Mouse (Mus musculus): ENCODE results near the gene Kcnj10. TPM values are rescaled to one million over a fixed set of nuclear protein-coding genes. Genes with fewer than 3 reads are reported as not detected.

Kcnj10 gene
- total RNA-seq (2021), result under 1 TPM; 0.05 to 0.17 TPM
- long read RNA-seq, experiment 1, result 0 reads
- long read RNA-seq, experiment 2, result 0 reads

DNA sequence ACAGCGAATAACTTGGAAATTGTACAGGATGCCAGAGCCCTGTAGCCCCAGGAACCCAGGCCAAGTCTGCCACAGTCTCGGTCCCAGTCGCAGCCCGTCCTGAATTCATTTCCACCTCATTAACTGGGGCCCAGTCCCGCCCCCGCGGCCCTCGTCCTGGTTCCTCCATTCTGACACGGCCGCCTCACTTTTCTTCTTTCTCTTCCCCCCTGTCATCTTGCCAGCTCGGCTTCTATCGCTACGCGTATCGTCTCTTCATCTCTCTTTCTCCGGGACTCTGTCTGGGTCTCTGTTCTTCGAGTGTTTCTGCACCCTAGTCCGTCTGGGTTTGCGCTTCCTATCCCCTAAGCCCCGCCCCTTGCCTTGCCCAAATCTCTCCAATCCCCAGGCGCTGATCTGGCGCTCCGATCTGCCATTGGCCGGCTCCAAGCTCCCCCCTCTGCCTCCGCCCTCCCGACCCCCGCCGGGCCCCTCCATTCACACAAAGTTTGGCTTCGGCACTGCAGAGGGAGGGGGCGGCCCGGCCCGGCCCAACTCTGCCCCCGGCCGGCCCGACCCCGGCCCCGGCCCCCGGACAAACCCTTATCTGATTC lies at the start of gene Kcnj10:
Gene Kcnj10, plus strand, starts transcription at position 482 of the 593 bp plus-strand sequence.
- peak; percentile 59 for DNase-seq (ENCODE audit: low spot score)

DNA sequence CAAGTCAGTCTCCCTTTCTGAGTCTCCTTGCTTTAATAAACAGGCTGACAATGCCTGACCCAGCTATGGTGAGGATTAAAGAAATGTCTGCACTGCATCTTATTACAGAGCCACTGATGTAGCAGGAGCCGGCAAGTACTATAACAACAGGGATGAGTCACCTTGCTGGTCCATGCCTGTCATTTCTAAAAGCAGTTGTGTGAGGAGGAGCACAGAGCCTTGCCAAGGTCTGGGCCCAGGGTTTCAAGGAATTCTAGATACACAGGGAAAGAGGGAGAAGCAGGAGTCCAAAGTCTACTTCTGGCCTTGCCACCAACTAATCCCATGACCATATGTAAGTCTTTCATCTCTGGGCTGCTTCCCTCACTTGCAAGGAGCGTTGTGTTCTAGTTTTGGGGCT lies 48.1 kb upstream of the Kcnj10 start:
- DNase-seq (ENCODE audit: low spot score), result no peak

DNA sequence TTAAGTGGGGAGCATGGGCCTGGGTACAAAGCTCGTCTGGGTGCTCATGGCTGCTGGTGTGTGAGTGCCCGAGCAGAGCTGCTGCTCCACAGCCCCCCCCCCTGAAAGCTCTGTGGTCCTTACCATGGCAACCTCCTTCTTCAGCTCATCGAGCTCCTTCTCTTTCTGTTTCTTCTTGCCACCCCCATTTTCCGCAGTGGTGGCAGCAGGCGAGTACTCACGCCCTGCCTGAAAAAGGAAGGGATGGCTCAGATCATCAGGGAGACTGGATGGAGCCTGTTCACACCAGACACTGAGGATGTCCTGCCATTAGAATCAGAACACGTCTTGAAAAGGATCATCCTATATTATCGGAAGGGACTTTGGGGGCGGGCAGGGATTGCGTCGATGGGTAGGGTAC lies 47.6 kb upstream of the Kcnj10 start:
- no peak for DNase-seq (ENCODE audit: low spot score)

DNA sequence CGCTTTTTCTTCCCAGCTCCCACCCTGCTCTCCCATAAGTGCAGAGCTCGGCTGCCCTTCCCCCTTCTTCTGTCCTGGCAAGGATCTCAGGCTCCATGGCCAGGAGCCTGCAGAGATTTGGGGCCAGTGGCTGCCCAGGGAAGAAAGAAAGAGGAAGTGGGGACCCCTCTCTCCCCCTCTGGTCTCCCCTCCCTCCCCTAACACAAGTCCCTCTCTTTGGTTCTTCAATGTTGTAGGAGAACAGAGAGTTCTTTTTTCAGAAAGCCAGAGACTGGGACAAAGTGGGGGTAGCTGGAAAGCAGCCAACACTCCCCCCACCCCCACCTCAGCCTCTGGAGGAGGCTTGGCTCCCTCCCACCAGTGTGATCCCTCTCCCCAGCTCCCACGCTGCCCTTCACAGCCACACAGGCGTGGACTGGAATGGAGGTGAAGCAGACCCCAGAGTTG lies 45.2 kb upstream of the Kcnj10 start:
- DNase-seq (ENCODE audit: low spot score), result no peak

DNA sequence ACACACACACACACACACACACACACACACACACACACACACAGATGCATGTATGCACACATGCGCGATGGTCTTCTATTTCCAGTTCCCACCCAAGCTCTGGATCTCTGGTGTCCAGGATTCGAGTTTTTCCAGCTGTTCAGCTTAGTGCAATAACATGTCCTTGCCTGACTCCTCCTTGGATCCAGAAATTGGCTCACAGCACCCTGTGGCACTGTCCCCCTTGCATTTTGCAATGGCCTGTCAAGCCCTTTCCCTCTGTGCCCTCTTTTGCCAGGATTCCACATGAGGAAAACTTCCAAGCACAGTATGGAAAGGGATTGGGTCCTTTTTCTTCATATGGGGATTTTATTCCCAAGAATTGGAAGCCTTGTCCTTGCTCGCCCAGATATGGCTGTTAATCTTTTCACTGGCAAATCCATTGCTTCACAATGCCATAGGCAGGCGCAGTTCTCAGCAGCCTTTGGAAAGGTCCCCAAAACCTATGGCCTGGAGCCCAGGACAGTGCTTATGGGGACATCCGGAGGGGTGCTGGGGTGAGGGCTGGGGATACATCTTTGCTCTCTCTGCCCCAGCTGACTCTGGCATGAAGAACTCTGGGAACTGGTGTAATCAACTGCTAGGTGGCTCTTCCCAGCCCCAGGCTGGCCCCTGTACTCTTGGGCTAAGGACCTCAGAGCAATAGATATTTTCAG lies 44.0 kb upstream of the Kcnj10 start:
- peak; percentile 76 for DNase-seq (ENCODE audit: low spot score)

DNA sequence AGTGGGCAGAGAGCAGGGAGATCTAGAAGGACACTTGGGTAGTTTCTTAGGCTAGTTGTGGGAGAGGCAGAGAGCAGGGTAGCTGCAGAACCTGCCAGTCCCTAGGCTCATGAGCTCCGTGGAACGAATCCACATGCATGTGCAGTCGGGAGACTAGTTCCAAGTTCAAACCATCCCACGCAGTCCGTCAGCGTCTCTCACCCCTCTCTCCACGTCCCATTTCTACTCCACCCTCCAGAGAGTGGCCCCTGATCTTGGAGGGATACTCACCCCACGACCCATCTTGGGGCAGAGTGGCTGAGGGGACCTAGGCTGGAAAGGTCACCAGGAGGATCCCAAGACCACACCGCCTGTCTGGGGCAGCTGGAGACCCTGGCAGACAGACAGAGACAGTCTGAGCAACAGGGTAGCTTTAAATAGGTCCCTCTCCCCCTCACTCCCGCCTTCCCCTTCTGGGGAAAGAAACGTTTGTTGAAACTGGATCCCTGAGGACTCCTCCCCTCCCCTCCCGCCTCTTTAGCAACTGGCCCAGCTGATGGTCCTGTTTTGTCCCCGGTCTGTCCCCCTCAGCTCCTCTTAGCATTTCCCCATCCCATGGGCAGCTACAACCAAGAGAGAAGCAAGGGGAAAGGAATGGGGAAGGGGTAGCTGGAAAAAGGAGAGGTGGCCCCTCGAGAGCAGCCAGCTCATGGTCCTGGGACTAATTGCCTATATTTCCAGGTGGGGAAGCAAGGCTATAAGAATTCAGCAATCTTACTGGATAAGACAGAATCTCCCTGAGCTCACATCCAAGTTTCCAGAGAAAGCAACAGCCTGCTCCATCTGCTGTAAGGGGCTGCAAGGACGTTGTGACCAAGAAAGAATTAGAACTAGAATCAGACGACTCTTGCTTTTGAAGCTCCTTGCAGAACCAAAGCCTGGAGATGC lies 43.1 kb upstream of the Kcnj10 start, which contains the start of gene Atp1a2:
Gene Atp1a2, minus strand, starts transcription at position 454 of the 927 bp plus-strand sequence.
- peak; percentile 89 for DNase-seq (ENCODE audit: low spot score)

DNA sequence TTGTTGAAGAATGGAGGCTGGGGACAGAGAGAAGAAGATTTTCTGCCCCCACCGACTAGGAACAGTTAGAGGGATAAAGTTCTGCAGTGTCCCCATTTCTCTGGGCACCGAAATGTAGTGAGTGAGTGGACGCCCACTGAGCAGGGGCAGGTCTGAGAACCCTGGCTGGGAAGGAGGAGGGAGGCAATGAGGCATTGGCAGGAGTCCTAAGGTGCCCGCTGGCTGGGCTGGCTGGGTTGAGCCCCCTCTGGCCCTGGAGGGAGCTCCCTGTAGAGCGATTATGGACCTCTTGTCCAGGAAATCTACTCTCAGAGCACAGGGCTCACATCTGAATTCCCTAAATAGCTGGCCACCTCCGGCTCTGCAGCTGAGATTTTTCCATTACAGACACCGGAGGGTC lies 41.5 kb upstream of the Kcnj10 start:
- DNase-seq (ENCODE audit: low spot score), result no peak

DNA sequence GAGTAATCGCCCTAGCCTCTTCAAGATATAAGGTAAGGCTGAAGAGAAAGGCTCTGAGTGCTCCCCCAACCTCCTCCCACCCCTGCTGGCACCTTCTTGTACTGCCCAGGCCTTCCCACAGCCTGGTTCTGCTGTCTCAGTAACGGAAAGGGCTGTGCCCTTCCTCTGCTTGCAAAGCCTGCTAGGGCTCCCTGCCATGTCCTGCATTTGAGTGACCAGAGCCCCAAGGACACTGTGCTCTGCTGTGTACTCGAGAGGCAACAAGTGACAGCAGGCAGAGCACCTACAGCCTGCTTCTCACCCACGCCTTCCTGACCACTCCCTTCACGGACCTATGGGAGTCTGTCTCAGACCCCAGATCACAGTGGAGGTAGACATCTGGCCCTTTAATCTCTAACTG lies 40.8 kb upstream of the Kcnj10 start:
- DNase-seq (ENCODE audit: low spot score), result peak; percentile 80

DNA sequence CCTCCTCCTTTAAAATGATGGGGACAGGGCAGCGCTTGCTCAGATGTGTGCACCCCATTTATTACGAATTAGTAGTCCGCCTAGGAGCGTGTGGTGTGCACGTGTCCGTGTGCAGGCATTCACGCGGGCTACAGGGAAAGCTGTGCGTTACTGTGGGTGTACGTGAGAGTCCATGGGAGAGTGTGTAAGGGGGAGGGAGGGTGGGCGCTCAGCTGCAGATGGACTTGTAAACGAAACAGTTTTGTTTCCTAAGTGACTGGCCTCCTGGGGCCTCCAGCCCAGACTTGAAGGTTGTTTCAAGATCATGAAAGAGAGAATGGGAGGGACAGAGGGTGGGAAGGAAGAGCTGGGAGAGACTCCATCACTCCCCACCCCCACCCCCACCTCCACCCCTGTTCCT lies 39.8 kb upstream of the Kcnj10 start:
- DNase-seq (ENCODE audit: low spot score), result no peak

DNA sequence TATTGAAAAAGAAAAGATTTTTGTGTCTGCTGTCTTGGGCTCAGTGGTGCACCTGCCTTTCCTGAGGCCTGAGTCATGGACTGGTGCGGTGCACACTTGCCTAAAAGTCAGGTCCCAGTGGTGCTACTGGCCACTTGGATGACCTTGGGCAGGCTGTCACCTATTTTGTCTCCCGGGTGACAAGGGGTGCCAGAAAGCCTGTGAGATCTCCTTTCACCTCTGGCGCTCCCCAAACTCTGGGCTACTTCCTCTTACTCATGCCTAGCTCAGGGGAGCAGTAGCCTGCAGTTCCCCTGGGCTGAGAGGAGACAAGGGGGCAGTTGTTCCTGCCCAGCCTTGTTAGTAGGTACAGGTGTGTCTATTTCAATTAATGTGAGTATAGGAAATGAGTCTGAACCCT lies 38.7 kb upstream of the Kcnj10 start:
- DNase-seq (ENCODE audit: low spot score), result no peak

DNA sequence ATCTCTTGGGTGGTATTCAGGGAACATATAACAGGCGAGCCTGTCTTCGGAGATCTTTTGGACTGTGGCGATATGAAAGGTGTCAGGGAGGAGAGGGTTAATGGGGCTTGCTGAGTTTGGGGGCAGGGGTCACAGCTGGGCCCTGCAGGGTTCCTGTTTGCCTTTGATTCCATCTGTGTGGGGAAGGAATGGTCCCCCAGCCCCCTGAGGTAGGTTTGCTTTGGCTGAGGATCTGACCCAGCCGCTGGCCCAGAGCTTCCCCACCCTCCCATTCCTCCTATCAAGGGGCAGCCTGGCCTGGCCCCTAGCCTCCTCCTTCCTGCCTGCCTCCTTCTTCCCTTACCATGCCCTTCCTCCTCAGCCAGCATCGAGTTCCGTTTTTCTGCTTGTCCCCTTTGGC lies 38.2 kb upstream of the Kcnj10 start:
- no peak for DNase-seq (ENCODE audit: low spot score)

DNA sequence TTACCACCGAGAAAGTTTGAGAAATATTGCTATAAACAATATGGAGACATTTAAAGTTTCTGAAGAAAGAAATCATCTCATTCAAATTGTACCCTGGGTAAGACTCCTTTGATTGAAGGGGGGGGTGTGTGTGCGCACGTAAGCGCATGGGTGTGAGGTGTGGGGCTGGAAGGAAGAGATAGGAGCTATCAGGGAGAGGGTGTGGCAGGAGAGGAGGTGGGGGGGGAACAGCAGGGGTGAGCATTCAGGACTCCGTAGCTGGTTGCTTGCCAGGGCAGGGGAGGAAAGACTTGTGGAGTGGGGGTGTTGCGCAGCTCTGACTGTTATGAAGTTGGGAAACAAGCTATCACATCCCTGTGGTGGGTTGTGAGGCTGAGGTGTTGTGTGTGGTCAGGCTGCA lies 36.6 kb upstream of the Kcnj10 start:
- DNase-seq (ENCODE audit: low spot score), result no peak

DNA sequence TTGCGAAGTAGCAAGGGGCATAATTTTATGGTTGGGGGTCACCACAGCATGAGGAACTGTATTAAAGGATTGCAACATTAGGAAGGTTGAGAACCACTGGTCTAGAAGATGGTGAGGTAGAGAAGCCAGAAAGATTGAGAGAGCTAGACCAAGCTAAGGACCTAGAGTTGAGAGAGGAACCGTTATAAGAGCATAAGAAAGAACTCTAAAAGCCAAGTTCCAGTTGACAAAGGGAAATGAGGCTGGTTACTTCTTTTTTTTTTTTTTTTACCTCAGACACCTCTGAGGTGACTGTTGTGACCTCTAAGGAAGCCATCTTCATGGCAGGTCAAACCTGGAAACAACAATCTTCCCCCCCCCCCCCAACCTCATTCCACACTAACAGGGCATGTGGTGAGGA lies 35.9 kb upstream of the Kcnj10 start:
- DNase-seq (ENCODE audit: low spot score), result no peak

DNA sequence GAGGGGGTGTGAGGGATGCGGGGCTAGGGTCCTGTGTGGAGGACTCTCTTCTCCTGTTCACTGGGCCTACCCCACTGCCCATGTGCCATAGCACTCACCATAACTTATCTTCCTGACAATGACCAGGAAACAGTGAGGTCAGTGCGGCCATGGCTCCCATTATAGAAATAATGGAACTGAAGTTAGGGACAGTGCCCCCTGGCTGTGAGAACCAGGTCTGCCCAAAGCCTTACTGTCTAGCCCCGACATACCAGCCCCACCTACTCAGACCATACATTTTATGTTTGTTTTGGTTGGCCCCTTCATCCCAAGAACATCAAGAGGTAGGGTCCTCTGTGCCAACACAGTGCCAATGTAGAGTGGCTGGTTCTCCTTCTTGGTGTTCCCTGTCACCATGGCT lies 35.4 kb upstream of the Kcnj10 start:
- no peak for DNase-seq (ENCODE audit: low spot score)

DNA sequence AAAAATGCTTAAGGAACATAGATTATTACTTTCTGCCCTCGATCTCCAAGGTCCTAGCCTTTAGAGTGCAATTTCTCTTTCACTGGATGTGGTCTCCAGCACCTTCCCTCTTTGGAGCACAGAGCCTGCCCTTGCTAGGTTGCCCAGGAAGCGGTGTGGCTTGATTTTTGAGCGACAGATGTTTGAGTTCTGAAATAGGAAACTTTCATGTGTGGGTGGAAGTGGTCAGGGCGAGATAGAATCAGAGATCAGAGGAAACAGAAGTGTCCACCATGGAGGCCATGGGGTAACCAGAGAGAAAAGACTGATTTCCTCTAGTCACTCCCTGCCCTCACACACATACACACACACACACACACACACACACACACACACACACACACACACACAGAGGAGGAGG lies 34.8 kb upstream of the Kcnj10 start:
- DNase-seq (ENCODE audit: low spot score), result no peak

DNA sequence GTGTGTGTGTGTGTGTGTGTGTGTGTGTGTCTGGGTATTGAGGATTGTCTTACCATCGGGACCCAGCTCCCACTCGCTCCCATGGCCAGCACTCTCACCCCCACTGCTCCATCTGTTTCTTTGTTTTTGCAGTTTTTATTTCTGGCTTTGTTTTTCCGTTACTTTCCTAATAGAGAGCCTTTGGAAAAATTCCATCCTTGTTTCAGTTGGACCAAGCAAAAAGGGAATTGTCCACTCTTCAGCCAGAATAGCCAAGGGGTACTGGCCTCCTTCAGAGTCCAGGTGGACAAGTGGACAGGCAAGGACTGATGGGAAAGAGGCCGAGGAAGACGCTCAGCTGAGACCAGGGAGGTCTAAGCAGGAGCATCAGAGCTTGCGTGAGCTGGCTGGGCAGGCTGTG lies 34.1 kb upstream of the Kcnj10 start:
- no peak for DNase-seq (ENCODE audit: low spot score)

DNA sequence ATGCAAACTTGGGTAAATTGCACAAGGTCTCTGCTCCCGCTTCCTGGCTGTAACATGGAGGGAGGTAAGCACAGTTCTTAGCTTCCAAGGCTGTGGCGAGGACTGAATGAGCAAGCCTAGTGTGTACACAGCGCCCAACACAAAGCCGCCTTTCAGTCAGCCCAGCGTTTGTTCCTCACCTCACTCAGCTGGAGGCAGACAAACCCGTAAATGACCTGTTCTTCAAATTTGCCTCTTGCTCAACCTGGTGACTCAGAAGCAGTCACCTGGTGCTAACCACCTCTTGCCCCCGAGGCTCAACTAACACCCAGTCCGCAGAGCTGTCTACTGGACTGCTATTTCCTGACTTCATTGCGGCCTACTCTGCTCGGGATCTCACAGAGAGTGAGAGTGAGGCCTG lies 33.1 kb upstream of the Kcnj10 start:
- no peak for DNase-seq (ENCODE audit: low spot score)

DNA sequence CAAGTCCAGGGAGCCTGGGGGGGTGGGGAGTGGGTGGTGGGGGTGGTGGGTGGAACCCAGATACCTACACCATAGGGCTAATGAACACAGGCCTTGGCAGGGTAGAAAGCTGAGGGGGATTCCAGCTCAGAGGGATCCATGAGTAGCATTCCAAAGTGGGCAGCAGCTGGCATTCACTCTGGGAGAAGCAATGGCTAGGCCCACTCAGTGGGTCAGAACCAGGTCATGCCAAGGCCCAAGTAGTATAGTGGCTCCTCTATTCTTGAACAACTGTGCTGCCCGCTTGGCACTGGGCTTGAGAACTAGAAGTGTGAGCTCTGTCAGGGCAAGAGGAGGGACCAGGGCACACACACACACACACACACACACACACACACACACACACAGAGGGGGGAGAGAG lies 32.6 kb upstream of the Kcnj10 start:
- no peak for DNase-seq (ENCODE audit: low spot score)

DNA sequence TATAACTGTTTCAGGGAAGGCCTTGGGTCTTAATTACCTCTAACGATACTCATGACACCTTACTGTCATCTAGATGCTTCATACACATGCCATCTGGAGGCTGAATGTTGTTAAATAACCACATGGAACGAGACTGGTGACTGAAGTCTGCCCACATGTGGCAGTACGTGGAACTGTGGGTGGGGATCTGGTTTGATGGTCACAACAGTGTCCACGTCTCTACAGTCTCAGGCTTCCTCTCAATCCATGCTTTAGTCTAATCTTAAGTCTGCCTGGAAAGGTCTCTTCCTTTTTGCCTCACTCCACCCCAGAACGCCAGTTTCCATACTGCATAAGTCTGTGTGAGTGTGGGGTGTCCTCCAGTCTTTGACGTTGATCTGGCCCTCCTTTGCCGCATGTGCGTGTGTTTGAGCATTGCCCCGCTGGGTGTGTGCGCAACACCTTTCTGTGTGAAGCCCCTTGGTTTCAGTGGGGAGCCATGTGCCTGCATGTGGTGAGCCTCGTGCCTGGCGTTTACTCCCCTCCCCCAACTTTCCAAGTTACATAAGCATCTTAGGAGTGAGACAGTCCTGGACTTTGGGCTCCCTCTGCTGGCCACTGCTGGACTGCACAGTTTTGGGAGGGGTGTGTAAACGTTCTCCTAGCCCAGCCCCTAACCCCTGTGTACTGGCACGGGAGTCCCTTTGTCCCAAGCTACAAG lies 31.2 kb upstream of the Kcnj10 start:
- DNase-seq (ENCODE audit: low spot score), result peak; percentile 95

DNA sequence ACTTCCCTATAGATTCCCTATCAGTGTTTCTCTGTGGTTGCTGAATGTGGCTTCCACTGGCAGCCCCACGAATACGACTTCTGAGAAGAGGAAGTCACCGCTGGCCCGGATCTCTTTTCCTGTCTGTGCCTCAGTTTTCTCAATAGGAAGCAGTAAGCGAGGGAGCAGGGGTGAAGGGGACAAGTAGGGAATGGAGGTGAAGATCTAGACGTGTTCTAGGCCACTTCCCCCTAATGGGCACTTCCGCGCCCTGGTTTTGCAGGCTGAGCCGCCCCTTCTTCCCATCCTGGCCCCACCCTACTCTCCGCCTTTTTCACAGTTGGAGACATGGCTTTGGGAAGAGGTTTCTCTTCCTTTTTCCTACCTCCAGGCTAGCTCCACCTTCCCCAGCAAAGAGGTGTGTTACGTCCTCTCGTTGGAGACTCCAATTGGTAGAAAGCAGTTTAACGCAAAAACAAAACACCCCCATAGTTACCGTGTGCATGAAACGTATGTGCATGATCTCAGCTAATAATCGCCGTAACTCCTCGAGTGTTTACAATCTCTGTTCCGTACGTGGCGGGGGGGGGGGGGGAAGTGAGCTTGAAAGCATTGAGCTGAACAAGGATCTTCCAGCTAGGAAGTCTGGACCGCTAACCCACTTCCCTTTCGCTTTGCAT lies 29.6 kb upstream of the Kcnj10 start:
- peak; percentile 57 for DNase-seq (ENCODE audit: low spot score)

Data from gastrocnemius, adult 18-20 months (tissue).